Mouse (Mus musculus) heart, embryonic 10.5 days (tissue): ENCODE measurements around the gene Mef2d. TPM values are rescaled to one million over a fixed set of nuclear protein-coding genes. Genes with fewer than 3 reads are reported as not detected.
A peak's percentile ranks its signal among the peaks of the same experiment; 100 is the strongest.

Source experiments
- DNase-seq: peaks from one replicate; pipeline ENCODE4 v3.0.0-alpha.2; 2017; ENCODE audit warnings: low spot score
- H3K27ac ChIP-seq: fragments of 300-500 bp; sonication (generic); 2 replicates; pipeline ENCODE4 v1.5.1; 2016; ENCODE audit warnings: mild to moderate bottlenecking
- H3K27me3 ChIP-seq: fragments of 300-500 bp; sonication (generic); 2 replicates; pipeline ENCODE4 v1.6.1; 2016; ENCODE audit warnings: mild to moderate bottlenecking; ENCODE audit not compliant: poor library complexity, insufficient read depth, severe bottlenecking
- H3K36me3 ChIP-seq: fragments of 300-500 bp; sonication (generic); 2 replicates; pipeline ENCODE4 v1.6.1; 2016; ENCODE audit warnings: mild to moderate bottlenecking, moderate library complexity
- H3K4me1 ChIP-seq: fragments of 300-500 bp; sonication (generic); 2 replicates; pipeline ENCODE4 v1.6.1; 2016; ENCODE audit warnings: mild to moderate bottlenecking
- H3K4me3 ChIP-seq: fragments of 300-500 bp; sonication (generic); 2 replicates; pipeline ENCODE4 v1.5.1; 2016; ENCODE audit warnings: mild to moderate bottlenecking, moderate library complexity
- H3K9me3 ChIP-seq: fragments of 300-500 bp; sonication (generic); 2 replicates; pipeline ENCODE4 v1.6.1; 2016; ENCODE audit warnings: mild to moderate bottlenecking, moderate library complexity
- WGBS: fragments of 180-500 bp; shearing (Covaris S2); methylation state at CpG from one replicate; pipeline ENCODE4 v1.1.7; 2016; 5-methylcytosine and 5-hydroxymethylcytosine counted together
- polyA plus RNA-seq: library from polyadenylated mRNA; unstranded; fragments of >200 nt; fragmentation: Nextera tagmentation; extraction: Ambion mirVana; gene quantifications from 2 replicates; pipeline ENCODE4 v1.2.1, GENCODE M21; 2016

The Mef2d gene
- polyA plus RNA-seq, 1 experiment from 2014 or later = 35.8 TPM

GRCm38 (mm10) chr3:88212356-88212755 is 70.2 kb downstream of the Mef2d start:
- Histone ChIP-seq H3K27ac (no peak overlapping the region), H3K4me3 (no peak overlapping the region), H3K4me1 (peaks cover 20% of the 10 kb centered on the region), H3K27me3 (peaks cover 100% of the 10 kb centered on the region), H3K9me3 (no peaks in the 10 kb centered on the region), H3K36me3 (no peaks in the 10 kb centered on the region)
- WGBS = 15% methylated on average over 1 of the region's 1 CpGs
- no peak for DNase-seq

GRCm38 (mm10) chr3:88213019-88213418 is 70.8 kb downstream of the Mef2d start:
- no peak for DNase-seq
- H3K36me3 ChIP-seq = no peaks in the 10 kb centered on the region
- H3K27ac ChIP-seq = no peak overlapping the region
- no peaks in the 10 kb centered on the region for H3K9me3 ChIP-seq
- no peak overlapping the region for H3K4me3 ChIP-seq
- WGBS = 4% methylated on average over 2 of the region's 2 CpGs
- peaks cover 20% of the 10 kb centered on the region for H3K4me1 ChIP-seq
- peaks cover 100% of the 10 kb centered on the region for H3K27me3 ChIP-seq

- WGBS = 2% methylated on average over 40 of the region's 42 CpGs
- H3K36me3 ChIP-seq = no peaks in the 10 kb centered on the region
- no peak for DNase-seq
- no peak overlapping the region for H3K27ac ChIP-seq
- peak overlapping the region; percentile 48; the same call in 1 of the 2 replicates for H3K4me3 ChIP-seq
- peaks cover 100% of the 10 kb centered on the region for H3K27me3 ChIP-seq
- H3K4me1 ChIP-seq = peaks cover 20% of the 10 kb centered on the region
- H3K9me3 ChIP-seq = no peaks in the 10 kb centered on the region
Observed at GRCm38 (mm10) chr3:88214197-88214938, 72.2 kb downstream of the Mef2d start.

- H3K4me1 ChIP-seq = peaks cover 20% of the 10 kb centered on the region
- peaks cover 100% of the 10 kb centered on the region for H3K27me3 ChIP-seq
- no peak overlapping the region for H3K27ac ChIP-seq
- peak overlapping the region; percentile 48 for H3K4me3 ChIP-seq
- WGBS = under 1% methylated on average over 48 of the region's 48 CpGs
- no peaks in the 10 kb centered on the region for H3K9me3 ChIP-seq
- no peak for DNase-seq
- no peaks in the 10 kb centered on the region for H3K36me3 ChIP-seq
Observed at GRCm38 (mm10) chr3:88214971-88215552, 72.9 kb downstream of the Mef2d start.

- H3K27ac ChIP-seq = no peak overlapping the region
- DNase-seq = no peak
- no peaks in the 10 kb centered on the region for H3K36me3 ChIP-seq
- under 1% methylated on average over 23 of the region's 23 CpGs for WGBS
- peak overlapping the region; percentile 48 for H3K4me3 ChIP-seq
- H3K27me3 ChIP-seq = peaks cover 100% of the 10 kb centered on the region
- H3K9me3 ChIP-seq = no peaks in the 10 kb centered on the region
- H3K4me1 ChIP-seq = peaks cover 20% of the 10 kb centered on the region
Observed at GRCm38 (mm10) chr3:88215553-88216004, 73.4 kb downstream of the Mef2d start.

GRCm38 (mm10) chr3:88216116-88216515 is 73.9 kb downstream of the Mef2d start:
- Histone ChIP-seq H3K4me1 (peaks cover 20% of the 10 kb centered on the region), H3K4me3 (peak overlapping the region; percentile 48; the same call in 1 of the 2 replicates), H3K9me3 (no peaks in the 10 kb centered on the region), H3K27ac (no peak overlapping the region), H3K36me3 (no peaks in the 10 kb centered on the region), H3K27me3 (peaks cover 100% of the 10 kb centered on the region)
- 3% methylated on average over 6 of the region's 6 CpGs for WGBS
- DNase-seq = no peak

- Histone ChIP-seq H3K27ac (no peak overlapping the region), H3K4me1 (peaks cover 20% of the 10 kb centered on the region), H3K36me3 (no peaks in the 10 kb centered on the region), H3K4me3 (no peak overlapping the region), H3K27me3 (peaks cover 100% of the 10 kb centered on the region), H3K9me3 (no peaks in the 10 kb centered on the region)
- no peak for DNase-seq
- WGBS = 10% methylated on average over 7 of the region's 7 CpGs
Observed at GRCm38 (mm10) chr3:88216534-88217326, 74.6 kb downstream of the Mef2d start.

- Histone ChIP-seq H3K27me3 (peaks cover 99% of the 10 kb centered on the region), H3K9me3 (no peaks in the 10 kb centered on the region), H3K4me3 (no peak overlapping the region), H3K4me1 (peaks cover 20% of the 10 kb centered on the region), H3K27ac (no peak overlapping the region), H3K36me3 (no peaks in the 10 kb centered on the region)
- no peak for DNase-seq
- WGBS = 55% methylated on average over 1 of the region's 2 CpGs
Observed at GRCm38 (mm10) chr3:88217679-88218078, 75.5 kb downstream of the Mef2d start.

- H3K4me1 ChIP-seq = peaks cover 10% of the 10 kb centered on the region
- peaks cover 99% of the 10 kb centered on the region for H3K27me3 ChIP-seq
- H3K36me3 ChIP-seq = no peaks in the 10 kb centered on the region
- no peaks in the 10 kb centered on the region for H3K9me3 ChIP-seq
- 22% methylated on average over 9 of the region's 9 CpGs for WGBS
- no peak for DNase-seq
- no peak overlapping the region for H3K27ac ChIP-seq
- H3K4me3 ChIP-seq = no peak overlapping the region
Observed at GRCm38 (mm10) chr3:88219940-88220339, 77.8 kb downstream of the Mef2d start.

GRCm38 (mm10) chr3:88220842-88221241 is 78.7 kb downstream of the Mef2d start:
- H3K36me3 ChIP-seq = no peaks in the 10 kb centered on the region
- peak; percentile 86 for DNase-seq
- no peaks in the 10 kb centered on the region for H3K9me3 ChIP-seq
- under 1% methylated on average over 6 of the region's 6 CpGs for WGBS
- peaks cover 1% of the 10 kb centered on the region for H3K4me1 ChIP-seq
- no peak overlapping the region for H3K27ac ChIP-seq
- H3K27me3 ChIP-seq = peaks cover 99% of the 10 kb centered on the region
- H3K4me3 ChIP-seq = no peak overlapping the region
